8 mouse cellular contexts compared by ENCODE assay signal in the genomic region with DNA sequence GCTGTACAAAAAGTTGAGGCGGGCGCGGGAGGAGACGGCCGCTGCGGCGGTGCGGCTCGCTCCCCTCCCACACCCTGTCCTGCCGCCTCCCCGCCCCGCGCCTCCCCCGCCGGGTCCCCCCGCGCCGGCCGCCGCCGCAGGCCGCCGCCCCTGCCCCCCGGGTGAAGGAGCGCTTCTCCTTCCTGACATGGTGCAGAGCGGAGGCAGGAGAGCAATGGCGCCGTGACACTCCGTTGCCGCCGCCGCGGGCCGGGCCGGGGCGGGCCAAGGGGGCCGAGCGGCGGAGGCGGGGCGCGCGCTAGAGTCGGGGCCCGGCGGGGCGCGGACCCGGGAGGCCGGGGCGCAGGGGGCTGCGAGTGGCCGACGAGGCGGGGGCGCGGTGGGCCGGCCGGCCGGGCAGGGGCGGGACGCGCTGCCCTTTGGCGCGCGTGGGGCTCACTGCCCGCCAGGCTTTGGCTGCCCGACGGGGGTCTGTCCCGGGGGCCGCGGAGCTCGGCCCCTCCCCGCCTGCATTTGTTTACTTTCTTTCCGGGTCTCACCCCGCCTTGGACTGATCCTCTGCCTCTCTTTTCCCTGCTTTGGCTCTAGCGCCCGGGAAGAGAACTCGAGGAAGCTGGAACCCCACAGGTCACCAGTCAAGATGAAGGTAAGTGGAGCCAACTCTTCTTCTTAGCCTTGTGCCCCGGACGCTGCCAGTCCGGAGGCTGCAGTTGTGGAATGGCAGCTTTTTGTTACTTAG. TPM values are rescaled to one million over a fixed set of nuclear protein-coding genes. Genes with fewer than 3 reads are reported as not detected.
A peak's percentile ranks its signal among the peaks of the same experiment; 100 is the strongest.
DNase-seq lines count a peak whose midpoint lies in the region; ATAC-seq and TF ChIP-seq lines count a peak whose summit lies in the region.

No protein-coding gene starts in this region.

- peak; percentile 17 for ATAC-seq in Patski
- ATAC-seq in heart, embryonic 11.5 days (replicated peaks; ENCODE audit: insufficient number of reproducible peaks, low FRiP score, low TSS enrichment), result peak; percentile 12; the same call in 1 of the 2 replicates
- peak; percentile 23 for ATAC-seq in kidney, embryonic 16.5 days (ENCODE audit: low FRiP score, low TSS enrichment)
- no peak for ATAC-seq in monocyte, adult 5-6 weeks (replicated peaks; ENCODE audit: insufficient number of reproducible peaks, low FRiP score, low TSS enrichment, poor library complexity, severe bottlenecking)

- peak overlapping the region; percentile 76 for H3K4me2 ChIP-seq in heart, embryonic 11.5 days
- peak overlapping the region; percentile 68 for H3K4me2 ChIP-seq in kidney, embryonic 16.5 days (replicated peaks; ENCODE audit: low read depth, low read length)

- POLR2A ChIA-PET in Patski (lab: Charles Lee), result interaction anchor here (0.6 to 0.9 kb wide), 2 partner anchors 19 to 32 kb away, joined by 3 to 4 read pairs; no protein-coding TSS in a partner anchor

- TF ChIP-seq CTCF in Patski (IDR thresholded peaks at IDR 0.05), result no peak

- H3K9me3 ChIP-seq in heart, embryonic 11.5 days (replicated peaks; ENCODE audit: control insufficient read depth, low read length), result no peaks in the 10 kb centered on the region
- H3K9me3 ChIP-seq in kidney, embryonic 16.5 days (ENCODE audit: low read length), result no peaks in the 10 kb centered on the region

- in situ Hi-C loops in Patski (cut with MboI; ENCODE audit: low pct_unique_long_range_greater_than_20kb), result no loop called here

- CTCF ChIA-PET in Patski (lab: Charles Lee), result interaction anchor here (1.1 kb wide), 1 partner anchor 34 kb away, joined by 3 read pairs; no protein-coding TSS in a partner anchor

- DNase-seq in A20 (ENCODE audit: low read depth, low spot score) (peak; percentile 57), Patski (ENCODE audit: low read depth, low spot score) (no peak)
- DNase-seq in embryo, embryonic 10.5 days (ENCODE audit: low spot score), result peak; percentile 54
- DNase-seq in lung, postnatal 36 days, result peak; percentile 54
- DNase-seq in spleen, adult 12 weeks (ENCODE audit: low spot score), result peak; percentile 47

- peak overlapping the region; percentile 90 for H3K9ac ChIP-seq in heart, embryonic 11.5 days (ENCODE audit: low read depth, low read length)
- peak overlapping the region; percentile 94 for H3K9ac ChIP-seq in kidney, embryonic 16.5 days (replicated peaks; ENCODE audit: low read length)

- peak overlapping the region; percentile 99 for H3K4me3 ChIP-seq in heart, embryonic 11.5 days (ENCODE audit: low read depth, low read length)
- peak overlapping the region; percentile 93 for H3K4me3 ChIP-seq in kidney, embryonic 16.5 days (ENCODE audit: low read length)

- whole genome bisulfite sequencing in heart, embryonic 11.5 days (ENCODE audit: insufficient replicate concordance), result under 1% methylated on average over 54 of the region's 82 CpGs
- under 1% methylated on average over 31 of the region's 82 CpGs for WGBS in kidney, embryonic 16.5 days

- peak overlapping the region; percentile 94 for H3K27ac ChIP-seq in heart, embryonic 11.5 days (ENCODE audit: low read depth, low read length)
- H3K27ac ChIP-seq in kidney, embryonic 16.5 days (ENCODE audit: low read length), result peak overlapping the region; percentile 96

- peaks cover 5% of the 10 kb centered on the region; the same call in 1 of the 2 replicates for H3K36me3 ChIP-seq in heart, embryonic 11.5 days (ENCODE audit: control insufficient read depth, insufficient read depth, low read length)
- H3K36me3 ChIP-seq in kidney, embryonic 16.5 days (ENCODE audit: insufficient read depth, low read length), result peaks cover 26% of the 10 kb centered on the region

- H3K4me1 ChIP-seq in heart, embryonic 11.5 days (ENCODE audit: control insufficient read depth, insufficient read depth, low read length), result peaks cover 22% of the 10 kb centered on the region
- peaks cover 29% of the 10 kb centered on the region for H3K4me1 ChIP-seq in kidney, embryonic 16.5 days (ENCODE audit: insufficient read depth, low read length)

- no peaks in the 10 kb centered on the region for H3K27me3 ChIP-seq in Patski
- no peaks in the 10 kb centered on the region for H3K27me3 ChIP-seq in heart, embryonic 11.5 days (ENCODE audit: control insufficient read depth, insufficient read depth, low read length)
- no peaks in the 10 kb centered on the region for H3K27me3 ChIP-seq in kidney, embryonic 16.5 days (ENCODE audit: insufficient read depth, low read length)

RNA-seq across cellular contexts. Expression of a gene that starts 0.9 kb away (rescaled TPM):
- polyA plus RNA-seq in Patski (2021), result 17.3 TPM
- polyA plus RNA-seq in heart, embryonic 11.5 days (2014; fragmentation: Nextera tagmentation; extraction: Ambion mirVana), result 27.1 and 28.8 TPM in 2 replicates
- polyA plus RNA-seq in kidney, embryonic 16.5 days (2015; fragmentation: Nextera tagmentation; extraction: Ambion mirVana), result 34.6 and 38.6 TPM in 2 replicates
- 91.2 to 156 TPM (median 106 TPM) in 3 replicates for total RNA-seq in monocyte, adult 5-6 weeks (2017)

RNA-seq across cellular contexts. Expression of a gene that starts 42.3 kb away (rescaled TPM):
- 201 TPM for polyA plus RNA-seq in Patski (2021)
- 464 and 474 TPM in 2 replicates for polyA plus RNA-seq in heart, embryonic 11.5 days (2014; fragmentation: Nextera tagmentation; extraction: Ambion mirVana)
- 552 and 638 TPM in 2 replicates for polyA plus RNA-seq in kidney, embryonic 16.5 days (2015; fragmentation: Nextera tagmentation; extraction: Ambion mirVana)
- total RNA-seq in monocyte, adult 5-6 weeks (2017), result 262 to 390 TPM (median 305 TPM) in 3 replicates
